Mouse (Mus musculus): ENCODE measurements around the gene Tigar. TPM values are rescaled to one million over a fixed set of nuclear protein-coding genes. Genes with fewer than 3 reads are reported as not detected.

Gene Tigar
- total RNA-seq, 2 experiments from 2014 or later: 24.9 to 29.8 TPM

GRCm38 (mm10) chr6:127143124-127143520 lies 33.8 kb upstream of the Tigar start:
- no peak for DNase-seq (ENCODE audit: low spot score in 2 of 2)

GRCm38 (mm10) chr6:127142154-127143123 lies 33.1 kb upstream of the Tigar start:
- DNase-seq (ENCODE audit: low spot score in 2 of 2): no peak

GRCm38 (mm10) chr6:127138962-127139361 lies 29.6 kb upstream of the Tigar start:
- no peak for DNase-seq (ENCODE audit: low spot score in 2 of 2)

- no peak for DNase-seq (ENCODE audit: low spot score in 2 of 2)
Observed at GRCm38 (mm10) chr6:127133433-127134245, 24.3 kb upstream of the Tigar start.

DNA sequence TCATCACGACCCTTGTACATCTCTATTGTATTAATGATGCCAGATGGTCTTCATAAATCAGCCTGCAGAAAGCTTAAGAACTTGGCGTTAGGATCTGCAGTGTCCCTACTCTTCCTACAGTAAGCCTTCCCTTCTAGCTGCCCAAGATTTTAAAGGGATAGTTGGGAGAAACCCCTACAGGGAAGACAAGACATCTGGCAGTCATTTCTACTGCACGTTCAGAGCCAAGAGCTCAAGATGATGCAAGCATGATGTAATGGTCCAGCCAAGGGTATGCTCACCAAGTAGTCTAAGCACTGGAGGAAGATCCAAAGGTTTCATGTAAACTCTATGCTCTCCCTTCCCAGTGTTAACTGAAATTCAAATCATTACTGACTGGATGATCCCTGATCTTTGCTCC lies 23.4 kb upstream of the Tigar start:
- DNase-seq (ENCODE audit: low spot score in 2 of 2): no peak

DNA sequence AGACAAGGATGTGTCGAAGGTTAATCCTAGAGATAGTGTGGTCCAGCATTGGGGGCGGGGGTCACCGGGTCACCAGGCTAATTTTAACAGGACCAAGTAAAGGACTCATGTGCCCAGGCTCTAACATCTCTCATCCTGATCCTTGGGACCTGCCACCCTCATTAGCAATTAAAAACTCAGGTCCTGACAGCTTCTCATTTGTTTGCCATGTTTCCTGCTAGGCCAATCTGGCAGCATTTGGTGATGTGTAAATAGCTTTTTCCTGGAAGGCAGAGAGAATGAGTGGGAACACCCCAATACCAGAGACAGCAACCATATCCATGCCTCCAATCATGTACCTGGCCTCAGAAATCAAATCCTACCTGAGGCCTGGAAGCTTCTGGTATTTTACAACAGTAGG lies 22.6 kb upstream of the Tigar start:
- DNase-seq (ENCODE audit: low spot score in 2 of 2): no peak

DNA sequence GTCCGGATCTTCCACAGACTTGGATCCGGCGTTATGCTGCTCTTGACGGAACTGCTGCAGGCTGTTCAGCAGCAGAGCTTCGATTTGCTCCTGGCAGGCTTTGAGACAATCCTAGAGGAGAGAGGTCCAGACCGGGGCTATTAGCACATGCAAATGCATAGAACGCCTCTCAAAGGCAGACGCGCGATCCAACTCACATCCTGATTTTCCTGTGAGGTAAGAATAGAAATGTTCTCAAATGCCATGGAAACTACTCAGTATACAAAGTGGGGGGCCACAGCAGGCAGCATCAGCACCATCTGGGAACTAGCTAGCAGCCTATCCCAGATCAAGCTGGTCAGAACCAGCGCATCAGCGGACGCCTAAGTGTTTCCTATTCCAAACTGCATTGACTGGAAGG lies 21.0 kb upstream of the Tigar start:
- DNase-seq (ENCODE audit: low spot score in 2 of 2): no peak

DNA sequence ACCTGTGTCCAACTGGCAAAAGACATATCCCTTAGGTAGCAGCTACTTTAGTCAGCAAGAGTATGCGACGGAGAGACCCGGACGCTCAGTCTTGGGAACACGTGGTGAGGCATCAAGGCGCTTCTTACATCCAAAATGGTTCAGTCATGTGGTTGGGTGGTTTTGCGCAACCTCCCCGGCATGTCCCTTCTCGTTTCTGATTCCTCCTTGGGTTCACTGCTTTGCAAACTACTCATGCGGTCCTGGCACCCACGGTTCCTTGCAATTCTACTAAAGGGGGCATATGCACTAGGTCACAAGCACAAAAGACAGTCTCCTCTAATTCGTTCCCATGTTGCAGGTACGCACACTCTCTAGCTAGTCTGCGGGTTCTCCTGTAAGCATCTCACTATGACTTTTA lies 20.3 kb upstream of the Tigar start:
- no peak for DNase-seq (ENCODE audit: low spot score in 2 of 2)

DNA sequence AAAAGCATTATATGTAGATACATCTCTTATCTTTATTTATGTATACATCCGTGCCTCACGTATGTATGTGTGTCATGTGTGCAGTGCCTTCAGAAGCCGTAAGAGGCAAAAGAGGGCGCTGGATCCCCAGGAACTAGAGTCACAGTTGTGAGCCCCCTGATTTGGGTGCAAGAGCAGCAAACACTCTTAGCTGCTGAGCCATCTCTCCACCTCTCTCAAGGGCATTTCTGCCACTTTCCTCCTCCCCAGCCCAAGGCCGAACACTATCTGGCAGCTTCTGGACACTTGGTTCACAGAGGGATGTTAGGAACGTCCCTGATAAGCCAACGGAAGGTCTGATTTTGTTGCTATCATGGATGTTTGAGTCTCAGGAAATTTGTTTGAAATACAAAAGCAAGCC lies 14.1 kb upstream of the Tigar start:
- no peak for DNase-seq (ENCODE audit: low spot score in 2 of 2)

DNA sequence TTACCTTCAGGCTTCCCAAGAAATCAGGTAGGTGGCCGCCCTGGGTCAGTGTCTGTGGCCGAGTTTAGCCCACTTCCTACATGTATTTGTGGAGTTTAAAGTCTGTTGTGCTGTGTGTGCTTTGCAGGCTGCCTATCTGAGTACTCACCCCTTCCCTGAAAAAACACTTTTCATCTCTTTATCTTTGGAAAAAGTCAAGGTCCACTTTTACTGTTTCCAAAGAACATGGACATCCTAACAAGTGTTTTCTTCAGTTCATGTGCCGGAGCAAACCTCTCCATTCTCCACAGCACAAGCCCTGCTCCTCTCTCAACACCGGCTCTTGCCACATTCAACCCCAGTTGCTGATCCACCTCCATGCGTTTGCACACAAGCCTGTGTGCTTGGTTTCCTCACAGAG lies 13.6 kb upstream of the Tigar start:
- DNase-seq (ENCODE audit: low spot score in 2 of 2): no peak

DNA sequence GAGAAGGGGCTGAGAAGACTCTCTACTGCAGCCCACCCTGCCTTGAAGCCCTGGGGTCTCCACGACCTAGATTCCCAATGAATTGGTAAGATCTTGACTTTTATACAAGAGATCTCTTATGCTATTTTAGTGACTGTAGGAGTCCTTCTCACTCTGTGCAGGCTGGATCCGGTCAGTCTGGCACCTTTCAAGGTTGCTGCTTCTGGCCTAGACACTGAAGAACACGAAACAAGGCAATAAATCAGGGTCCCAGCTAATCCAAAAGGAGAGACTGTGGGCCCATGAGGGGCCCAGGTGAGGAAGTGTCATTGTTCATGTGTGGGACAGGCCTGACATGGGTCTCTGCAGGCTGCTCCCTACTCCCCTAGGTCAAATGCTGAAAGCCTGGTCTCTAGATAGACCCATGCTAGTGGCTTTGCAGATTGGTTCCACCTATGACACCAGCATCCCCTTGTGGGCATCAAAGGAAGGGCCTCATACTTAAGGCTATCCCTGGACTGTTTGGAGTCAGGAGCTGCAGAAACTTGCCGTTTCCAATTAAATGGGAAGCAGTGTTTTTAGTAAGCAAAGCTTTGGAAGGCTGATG lies 13.0 kb upstream of the Tigar start:
- no peak for DNase-seq (ENCODE audit: low spot score in 2 of 2)

- no peak for DNase-seq (ENCODE audit: low spot score in 2 of 2)
Observed at GRCm38 (mm10) chr6:127114753-127115456, 5.5 kb upstream of the Tigar start.

- DNase-seq (ENCODE audit: low spot score in 2 of 2): no peak
Observed at GRCm38 (mm10) chr6:127108368-127109060, 843 bp downstream of the Tigar start.

DNA sequence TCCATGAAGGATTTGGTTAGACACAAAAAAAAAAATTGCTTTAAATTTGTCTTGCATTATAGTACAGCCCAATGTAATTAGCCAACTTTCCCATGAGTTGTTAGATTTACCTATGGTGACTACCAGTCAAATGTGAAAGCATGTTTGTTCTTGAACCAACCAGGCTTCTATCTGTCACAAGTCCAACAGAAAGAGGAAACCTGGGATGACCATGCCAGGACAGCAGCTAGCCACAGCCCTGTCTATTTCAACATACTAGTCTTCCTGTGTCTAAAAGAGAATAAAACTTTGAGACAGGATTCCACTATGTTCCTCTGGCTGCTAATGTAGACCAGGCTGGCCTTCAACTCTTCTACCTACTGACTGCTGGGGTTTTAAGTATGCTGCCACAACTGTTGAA lies 1.9 kb downstream of the Tigar start:
- no peak for DNase-seq (ENCODE audit: low spot score in 2 of 2)

DNA sequence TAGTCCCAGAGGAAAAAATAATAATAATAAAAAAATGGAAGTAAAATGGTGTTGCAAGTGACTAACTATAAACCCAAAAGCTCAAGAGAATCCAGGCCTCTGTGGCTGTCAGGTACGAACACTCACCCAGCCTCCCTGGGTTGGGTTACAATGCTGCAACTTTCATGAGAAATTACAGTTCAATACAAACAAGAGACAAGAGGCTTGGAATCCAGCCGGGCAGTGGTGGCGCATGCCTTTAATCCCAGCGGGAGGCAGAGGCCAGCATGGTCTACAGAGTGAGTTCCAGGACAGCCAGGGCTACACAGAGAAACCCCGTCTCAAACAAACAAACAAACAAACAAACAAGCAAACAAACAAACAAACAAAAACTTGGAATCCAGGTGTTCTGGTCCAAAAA lies 2.6 kb downstream of the Tigar start:
- DNase-seq (ENCODE audit: low spot score in 2 of 2): no peak

DNA sequence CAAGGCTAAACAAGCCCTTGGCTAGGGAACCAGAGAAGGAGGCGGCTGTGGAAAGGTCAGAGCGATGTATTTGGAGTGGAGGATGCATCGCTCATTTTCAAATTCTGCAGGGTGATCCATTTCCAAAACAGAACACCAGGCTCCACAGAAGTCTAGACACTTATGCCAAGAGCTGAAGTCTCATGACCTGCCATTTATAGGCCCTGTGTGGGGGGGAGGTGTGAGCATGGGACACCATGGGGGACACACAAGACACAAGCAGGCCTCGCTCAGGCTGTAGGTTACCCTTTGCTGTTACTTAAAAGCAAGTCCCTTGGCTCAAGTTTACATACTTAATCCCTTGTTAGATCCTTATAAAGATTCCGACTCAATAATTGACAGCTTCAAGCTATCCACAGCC lies 3.2 kb downstream of the Tigar start:
- peak in 1 of 2 experiments; percentile 23 for DNase-seq (ENCODE audit: low spot score in 2 of 2)

GRCm38 (mm10) chr6:127105107-127105506 lies 4.2 kb downstream of the Tigar start:
- DNase-seq (ENCODE audit: low spot score in 2 of 2): peak in 1 of 2 experiments; percentile 30

DNA sequence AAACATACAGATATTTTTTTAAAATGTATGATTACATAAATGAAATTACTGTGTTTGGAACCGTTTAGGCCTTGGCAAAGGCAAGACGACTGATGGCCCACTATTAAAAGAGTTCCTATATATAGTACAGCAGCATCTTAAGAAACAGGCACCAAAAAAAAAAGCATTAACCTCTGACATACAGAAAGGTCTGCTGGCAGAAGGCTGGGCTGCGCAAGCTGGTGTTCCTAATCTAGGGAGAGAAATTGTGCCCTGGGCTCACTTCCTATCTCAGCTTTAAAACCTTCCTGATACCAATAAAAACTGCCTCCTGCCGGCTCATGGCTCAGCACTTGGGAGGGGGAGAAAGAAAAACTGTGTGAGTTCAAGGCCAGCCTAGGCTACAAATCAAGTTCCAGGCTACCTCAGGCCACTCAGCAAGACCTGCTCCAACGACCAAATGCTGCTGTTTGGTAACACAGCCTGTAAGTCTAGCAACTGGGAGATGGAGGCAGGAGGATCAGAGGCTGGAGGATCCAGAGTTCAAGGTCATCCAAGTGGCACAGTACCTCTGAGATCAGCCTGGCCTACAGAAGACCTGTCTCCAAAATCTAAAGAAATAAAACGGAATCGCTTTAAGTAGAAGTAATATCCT lies 4.8 kb downstream of the Tigar start:
- DNase-seq (ENCODE audit: low spot score in 2 of 2): no peak

- DNase-seq (ENCODE audit: low spot score in 2 of 2): no peak
Observed at GRCm38 (mm10) chr6:127103506-127104275, 5.7 kb downstream of the Tigar start.
